Mouse (Mus musculus): ENCODE measurements around the gene Cobll1. TPM values are rescaled to one million over a fixed set of nuclear protein-coding genes. Genes with fewer than 3 reads are reported as not detected.

Cobll1 gene
- total RNA-seq, 2 experiments from 2014 or later = 6.8 to 8.5 TPM

GRCm38 (mm10) chr2:65119076-65119475 is 120.1 kb downstream of the Cobll1 start:
- TF ChIP-seq CTCF (conservative IDR thresholded peaks at IDR 0.05) = no peak
- H3K27ac ChIP-seq = no peak overlapping the region
- DNase-seq (ENCODE audit: low spot score in 2 of 2) = no peak
- H3K4me3 ChIP-seq = no peak overlapping the region

DNA sequence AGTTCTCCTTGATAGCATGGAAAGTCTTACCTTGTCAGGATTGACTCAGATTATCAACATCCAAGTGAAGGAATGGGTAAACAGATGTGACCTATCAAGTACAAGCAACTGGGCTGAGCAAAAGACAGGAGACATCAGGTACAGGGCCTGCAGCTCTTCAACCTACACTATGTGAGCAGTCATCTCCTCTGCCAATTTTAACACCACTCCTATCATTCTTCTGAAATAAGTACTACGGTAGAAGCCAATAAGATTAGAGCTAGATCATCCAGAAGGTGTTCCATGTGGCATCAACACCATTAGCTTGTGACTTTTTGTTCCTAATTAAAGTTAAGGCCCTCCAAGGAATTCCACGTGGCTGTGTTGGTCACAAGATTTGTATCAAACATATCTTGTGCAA is 121.3 kb downstream of the Cobll1 start:
- TF ChIP-seq CTCF (conservative IDR thresholded peaks at IDR 0.05) = no peak
- no peak for DNase-seq (ENCODE audit: low spot score in 2 of 2)
- peak overlapping the region; percentile 2; the same call in 1 of the 2 replicates for H3K27ac ChIP-seq
- H3K4me3 ChIP-seq = no peak overlapping the region

DNA sequence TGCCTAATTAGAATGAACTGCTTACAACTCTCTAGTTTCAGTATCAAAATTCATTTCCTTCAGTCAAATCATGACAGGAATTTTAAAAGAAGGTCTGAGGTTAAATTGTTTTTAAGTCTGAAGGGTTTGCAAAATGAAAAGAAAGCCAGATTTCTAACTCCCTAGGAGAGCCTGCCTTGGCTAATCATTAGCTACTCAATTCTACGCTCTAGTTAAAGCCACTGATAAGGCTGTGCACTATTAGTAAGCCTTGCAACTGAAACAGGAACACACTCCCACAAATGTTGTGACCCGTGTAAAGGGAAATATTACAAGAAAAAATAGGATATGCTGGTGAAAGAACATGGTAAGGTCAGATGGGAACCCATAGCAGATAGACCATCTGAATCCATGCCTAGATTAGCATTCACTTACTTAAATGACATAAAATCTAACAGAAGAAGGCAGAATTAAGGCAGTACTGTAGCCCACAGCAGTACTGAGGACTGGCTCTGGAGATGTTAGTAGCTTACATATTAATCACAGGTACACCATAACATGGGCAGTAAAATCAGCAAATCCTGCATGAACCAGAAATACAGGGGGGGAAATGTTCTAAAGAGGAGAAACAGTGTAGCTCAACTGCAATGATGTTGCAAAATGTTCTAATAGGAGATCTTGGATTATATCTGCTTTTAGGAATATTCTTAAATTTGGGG is 122.6 kb downstream of the Cobll1 start:
- TF ChIP-seq CTCF (conservative IDR thresholded peaks at IDR 0.05) = no peak
- DNase-seq (ENCODE audit: low spot score in 2 of 2) = no peak
- H3K4me3 ChIP-seq = no peak overlapping the region
- H3K27ac ChIP-seq = peak overlapping the region; percentile 28

DNA sequence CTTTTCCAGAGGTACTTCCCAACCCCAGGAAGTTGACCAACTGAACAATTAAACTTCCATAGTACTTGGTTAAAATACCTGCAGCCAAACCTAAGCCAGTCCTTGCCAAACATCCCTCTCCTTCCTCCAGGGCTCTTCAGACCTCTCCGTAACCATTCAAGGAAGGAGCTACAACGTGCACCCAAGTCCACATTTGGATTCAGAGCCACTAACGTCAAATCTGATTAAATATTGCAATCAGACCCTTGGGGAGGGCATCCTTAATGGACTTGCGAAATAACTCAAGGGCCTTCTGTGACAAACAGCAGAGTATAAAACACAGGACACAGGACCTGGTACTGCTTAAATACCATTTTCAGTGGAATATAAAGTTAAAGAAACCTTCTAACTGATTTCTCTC is 126.0 kb downstream of the Cobll1 start:
- Histone ChIP-seq H3K27ac (no peak overlapping the region), H3K4me3 (no peak overlapping the region)
- no peak for TF ChIP-seq CTCF (conservative IDR thresholded peaks at IDR 0.05)
- no peak for DNase-seq (ENCODE audit: low spot score in 2 of 2)

- Histone ChIP-seq H3K27ac (no peak overlapping the region), H3K4me3 (no peak overlapping the region)
- TF ChIP-seq CTCF (conservative IDR thresholded peaks at IDR 0.05) = no peak
- DNase-seq (ENCODE audit: low spot score in 2 of 2) = no peak
Observed at GRCm38 (mm10) chr2:65104569-65104968, 134.6 kb downstream of the Cobll1 start.

- H3K27ac ChIP-seq = no peak overlapping the region
- DNase-seq (ENCODE audit: low spot score in 2 of 2) = no peak
- TF ChIP-seq CTCF (conservative IDR thresholded peaks at IDR 0.05) = no peak
- no peak overlapping the region for H3K4me3 ChIP-seq
Observed at GRCm38 (mm10) chr2:65103801-65104200, 135.4 kb downstream of the Cobll1 start.

DNA sequence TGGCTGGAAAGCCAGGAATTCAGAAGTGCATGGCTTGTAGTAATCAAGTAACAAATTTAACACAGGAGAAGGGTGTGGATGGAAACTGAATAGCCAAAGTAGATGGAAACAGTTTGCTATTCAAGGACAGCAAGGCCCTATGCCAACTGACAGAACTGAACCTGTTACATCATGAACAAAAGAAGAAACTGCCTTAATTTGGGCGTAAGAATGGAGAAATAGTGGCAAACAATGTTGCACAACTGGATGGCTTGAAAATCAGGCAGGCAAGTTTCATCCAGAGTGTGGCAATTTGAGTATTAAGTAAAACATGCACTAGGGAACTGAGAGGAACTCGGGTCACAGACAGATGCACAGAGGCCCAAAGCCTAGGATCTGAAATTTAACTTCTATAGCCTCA is 137.8 kb downstream of the Cobll1 start:
- TF ChIP-seq CTCF (conservative IDR thresholded peaks at IDR 0.05) = no peak
- Histone ChIP-seq H3K4me3 (no peak overlapping the region), H3K27ac (no peak overlapping the region)
- DNase-seq (ENCODE audit: low spot score in 2 of 2) = no peak

DNA sequence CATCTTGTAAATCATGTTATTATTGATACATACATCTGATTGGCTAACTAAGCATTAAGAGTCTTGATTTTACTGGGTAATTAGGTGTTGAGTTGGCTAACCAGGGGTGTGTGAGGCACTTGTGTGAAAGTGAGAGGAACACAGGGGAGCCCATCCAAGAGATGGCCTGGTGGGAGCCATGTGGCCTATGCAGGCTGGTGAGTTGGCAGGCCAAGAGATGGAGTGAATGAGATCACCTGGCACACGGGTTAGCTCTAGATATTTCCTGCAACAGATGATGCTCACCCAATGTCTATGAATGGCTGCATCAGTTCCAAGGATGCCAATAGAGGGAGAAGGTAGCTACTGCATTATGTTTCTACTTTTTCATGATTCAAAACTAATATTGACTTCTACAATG is 139.2 kb downstream of the Cobll1 start:
- DNase-seq (ENCODE audit: low spot score in 2 of 2) = no peak
- Histone ChIP-seq H3K27ac (no peak overlapping the region), H3K4me3 (no peak overlapping the region)
- TF ChIP-seq CTCF (conservative IDR thresholded peaks at IDR 0.05) = no peak

DNA sequence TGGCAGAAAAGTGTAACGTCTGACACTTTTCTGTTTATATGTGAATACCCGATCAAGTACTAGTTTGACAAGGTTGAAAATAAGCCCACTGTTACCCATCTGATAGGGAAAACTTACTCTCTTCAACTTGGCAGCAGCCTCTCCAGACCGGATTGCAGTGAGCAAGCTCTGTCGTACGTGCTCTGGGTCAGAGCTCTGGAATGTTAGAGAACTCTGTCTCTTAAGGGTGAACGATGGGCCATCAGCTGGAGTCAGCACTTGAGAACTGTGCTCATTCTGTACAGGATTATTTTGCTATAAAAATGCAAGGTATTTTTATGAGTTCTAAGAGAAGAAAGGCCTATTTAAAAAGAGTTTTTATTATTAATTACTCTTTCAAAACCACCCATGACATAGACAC is 143.6 kb downstream of the Cobll1 start:
- TF ChIP-seq CTCF (conservative IDR thresholded peaks at IDR 0.05) = no peak
- no peak for DNase-seq (ENCODE audit: low spot score in 2 of 2)
- Histone ChIP-seq H3K27ac (no peak overlapping the region), H3K4me3 (no peak overlapping the region)

DNA sequence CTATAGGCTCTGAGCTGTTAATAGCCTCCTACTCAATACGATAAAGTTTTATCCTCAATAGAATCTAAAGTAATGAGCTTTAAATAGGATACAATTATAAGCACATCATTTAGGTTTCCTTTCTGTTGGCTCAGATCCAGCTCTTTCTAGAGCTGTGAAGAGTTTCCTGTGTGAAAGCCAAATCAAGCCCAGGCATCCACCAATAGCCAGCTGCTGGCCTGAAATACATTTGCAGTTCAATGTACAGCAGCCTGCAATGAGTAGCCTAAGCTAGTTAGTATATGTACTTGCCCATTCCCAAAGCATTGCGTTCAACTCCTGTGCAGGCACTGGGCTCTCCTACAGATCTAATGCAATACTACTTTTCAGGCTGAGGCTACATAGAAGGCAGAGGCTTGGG is 145.2 kb downstream of the Cobll1 start:
- DNase-seq (ENCODE audit: low spot score in 2 of 2) = no peak

DNA sequence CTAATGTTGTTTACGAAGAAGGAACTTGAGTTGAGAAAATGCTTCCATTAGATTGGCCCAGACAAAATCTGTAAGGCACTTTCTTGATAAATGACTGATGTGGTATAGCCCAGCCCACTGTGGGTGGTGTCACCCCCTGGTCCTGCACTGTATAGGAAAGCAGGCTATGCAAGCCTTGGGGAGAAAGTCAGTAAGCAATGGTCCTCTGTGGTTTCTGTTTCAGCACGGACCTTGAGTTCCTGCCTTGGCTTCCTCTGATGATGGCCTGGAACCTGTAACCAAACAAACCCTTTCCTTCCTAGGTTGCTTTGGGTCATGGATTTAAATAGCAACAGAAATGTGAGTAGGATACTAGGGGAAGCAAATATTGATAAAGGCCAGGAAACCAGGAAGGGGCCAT is 148.2 kb downstream of the Cobll1 start:
- H3K4me3 ChIP-seq = no peak overlapping the region
- H3K27ac ChIP-seq = peak overlapping the region; percentile 79
- DNase-seq (ENCODE audit: low spot score in 2 of 2) = no peak
- TF ChIP-seq CTCF (conservative IDR thresholded peaks at IDR 0.05) = no peak

More for the DNA sequence above, 145.2 kb downstream of the Cobll1 start:
- Histone ChIP-seq H3K4me3 (no peak overlapping the region), H3K27ac (no peak overlapping the region)
- TF ChIP-seq CTCF (conservative IDR thresholded peaks at IDR 0.05) = no peak

GRCm38 (mm10) chr2:65087197-65087596 is 152.0 kb downstream of the Cobll1 start:
- DNase-seq (ENCODE audit: low spot score in 2 of 2) = no peak
- Histone ChIP-seq H3K4me3 (no peak overlapping the region), H3K27ac (peak overlapping the region; percentile 3; the same call in 1 of the 2 replicates)
- no peak for TF ChIP-seq CTCF (conservative IDR thresholded peaks at IDR 0.05)

- Histone ChIP-seq H3K27ac (no peak overlapping the region), H3K4me3 (no peak overlapping the region)
- no peak for DNase-seq (ENCODE audit: low spot score in 2 of 2)
- TF ChIP-seq CTCF (conservative IDR thresholded peaks at IDR 0.05) = no peak
Observed at GRCm38 (mm10) chr2:65083411-65083810, 155.8 kb downstream of the Cobll1 start.

- Histone ChIP-seq H3K27ac (peak overlapping the region; percentile 50), H3K4me3 (no peak overlapping the region)
- TF ChIP-seq CTCF (conservative IDR thresholded peaks at IDR 0.05) = no peak
- DNase-seq (ENCODE audit: low spot score in 2 of 2) = peak; percentile 44 to 70
Observed at GRCm38 (mm10) chr2:65077544-65077943, 161.7 kb downstream of the Cobll1 start.

Measured in layer of hippocampus, adult 2 months (tissue).